Mouse (Mus musculus) cerebellum, adult 2 months (tissue): Measurements from ENCODE around the gene Ipcef1.

Source experiments
- CTCF ChIP-seq: fragments of 200-500 bp; IDR thresholded peaks from 2 replicates; pipeline ENCODE4 v1.5.1; 2011; ENCODE audit warnings: low read depth, mild to moderate bottlenecking, control low read depth, low read length, moderate library complexity, borderline replicate concordance; ENCODE audit not compliant: insufficient read depth
- POLR2A ChIP-seq: fragments of 200-500 bp; IDR thresholded peaks from 2 replicates; pipeline ENCODE4 v1.6.1; 2011; ENCODE audit warnings: low read length, control low read depth, borderline replicate concordance; ENCODE audit not compliant: insufficient read depth

- peak; percentile 57 for TF ChIP-seq CTCF
- no peak for TF ChIP-seq POLR2A
Measured at GRCm38 (mm10) chr10:7015199-7015598, 37.1 kb downstream of the Ipcef1 start.
